Mouse (Mus musculus) right cerebral cortex, postnatal 10 days (tissue): ENCODE results near the gene Tsnax.
A peak's percentile ranks its signal among the peaks of the same experiment; 100 is the strongest.

Experiments used
- DNase-seq, 2 experiments: peaks; one replicate each; pipeline ENCODE4 v3.0.0; 2021; ENCODE audit warnings: low spot score in 2 of 2

The Tsnax gene

GRCm38 (mm10) chr8:125080388-125081344, 67.9 kb downstream of the Tsnax start:
- DNase-seq: no peak

- DNase-seq: peak; percentile 47 to 67
Observed at GRCm38 (mm10) chr8:125083746-125084145, 70.9 kb downstream of the Tsnax start.
